Mouse (Mus musculus) megakaryocyte, adult 5-6 weeks (primary cell): ENCODE measurements around the gene Ass1. TPM values are rescaled to one million over a fixed set of nuclear protein-coding genes. Genes with fewer than 3 reads are reported as not detected.
"Not testable (repeated sequence)": the region's sequence is repeated elsewhere in the genome, so short reads cannot be mapped to it uniquely, and the experiment has no call there.

Source experiments
- ATAC-seq: 2 replicates; pipeline ENCODE4 v1.8.0; 2016; ENCODE audit warnings: mild to moderate bottlenecking, inconsistent platforms; ENCODE audit not compliant: poor library complexity, severe bottlenecking
- total RNA-seq, 2 experiments: library from RNA; stranded (forward) in 1 of 2; stranded (reverse) in 1 of 2; fragments of 153-499, 151-499 nt in 1 of 2; fragments of 221-1000, 200-1000 nt in 1 of 2; gene quantifications; 2 replicates each; pipeline versions ENCODE4 v1.2.3 to v1.2.4; 2015 to 2017

The Ass1 gene
- total RNA-seq, 2 experiments from 2014 or later: 147 to 194 TPM

DNA sequence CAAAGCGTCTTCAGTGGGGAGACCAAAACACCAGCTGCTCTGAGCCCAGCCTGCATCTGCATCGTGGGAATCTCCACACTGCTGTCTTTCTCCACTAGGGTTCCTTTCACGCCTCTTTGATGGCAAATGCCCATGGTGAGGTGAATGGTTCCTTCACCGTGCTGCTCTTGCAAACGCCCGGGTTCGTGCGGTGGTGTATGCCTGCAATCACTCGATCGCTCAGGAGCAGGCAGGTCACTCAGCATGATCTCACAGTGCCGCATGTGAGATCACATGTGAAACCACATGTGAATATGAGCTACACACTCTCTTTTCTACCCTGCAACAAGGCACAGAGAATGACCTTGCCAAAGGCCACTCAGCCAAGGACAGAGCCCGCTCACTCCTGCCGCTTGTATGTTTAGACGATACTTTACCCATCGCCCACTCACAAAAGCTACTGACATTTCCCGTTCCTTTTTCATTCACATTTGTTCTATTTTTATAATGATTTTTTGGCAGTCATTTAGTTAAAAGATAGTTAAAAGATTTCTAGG, 51.9 kb downstream of the Ass1 start:
- ATAC-seq: no peak

DNA sequence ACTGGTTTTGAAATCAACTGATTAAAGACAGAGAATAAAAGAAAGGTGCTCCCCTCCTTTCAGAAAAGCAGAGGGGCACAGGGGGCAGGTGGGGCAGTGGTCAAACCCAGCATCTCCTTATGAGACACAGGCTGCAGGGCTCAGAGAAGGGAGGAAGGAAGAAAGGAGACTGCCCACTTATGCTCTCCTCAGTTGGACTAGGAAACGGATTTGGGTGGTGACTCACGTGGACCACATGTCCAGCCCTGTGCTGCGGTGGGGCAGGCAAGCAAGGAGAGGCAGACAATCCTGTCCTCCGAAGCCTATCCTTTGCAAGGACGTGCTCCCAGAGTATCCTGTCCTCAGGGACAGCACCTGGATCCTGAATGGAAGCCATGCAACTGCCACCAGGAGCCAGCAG, 54.6 kb downstream of the Ass1 start:
- ATAC-seq: no peak

DNA sequence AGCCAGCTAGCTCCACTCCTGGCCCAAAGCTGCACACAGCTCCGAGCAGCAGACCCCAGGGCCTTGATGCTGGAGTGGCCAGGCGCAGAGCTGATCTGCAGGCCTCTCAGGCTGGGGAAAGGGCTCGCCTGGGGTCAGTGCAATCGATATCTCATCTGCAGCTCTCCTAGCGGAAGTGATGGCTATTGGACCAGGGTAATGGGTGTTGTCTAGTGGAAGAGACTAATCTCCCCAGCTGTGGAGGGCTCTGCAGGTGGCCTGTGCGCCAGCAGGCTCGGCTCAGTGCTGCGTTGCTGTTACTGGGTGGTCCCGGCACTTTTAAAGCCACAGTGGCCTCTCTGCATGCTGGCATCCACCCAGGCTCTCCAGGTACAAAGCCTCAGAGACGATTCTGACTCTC, 55.8 kb downstream of the Ass1 start:
- ATAC-seq: no peak

DNA sequence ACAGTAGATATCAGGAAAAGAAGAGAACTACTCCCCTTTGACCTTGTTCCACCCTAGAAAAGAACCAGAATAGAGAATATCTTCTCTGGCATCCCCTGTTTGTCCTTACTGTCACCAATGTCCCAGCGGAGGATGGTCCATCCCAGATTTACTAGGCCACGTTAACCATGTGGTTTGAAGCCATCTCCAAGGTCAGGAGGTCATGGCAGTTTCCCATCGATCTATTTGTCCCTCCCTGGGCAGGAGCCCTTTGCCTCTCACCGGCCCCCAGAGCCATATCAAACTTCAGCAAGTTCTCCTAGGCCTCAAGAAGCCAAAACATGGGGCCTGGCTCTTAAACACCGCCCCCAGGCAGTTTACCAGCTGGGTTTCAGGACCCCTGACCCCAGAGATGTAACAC, 60.2 kb downstream of the Ass1 start:
- no peak for ATAC-seq

DNA sequence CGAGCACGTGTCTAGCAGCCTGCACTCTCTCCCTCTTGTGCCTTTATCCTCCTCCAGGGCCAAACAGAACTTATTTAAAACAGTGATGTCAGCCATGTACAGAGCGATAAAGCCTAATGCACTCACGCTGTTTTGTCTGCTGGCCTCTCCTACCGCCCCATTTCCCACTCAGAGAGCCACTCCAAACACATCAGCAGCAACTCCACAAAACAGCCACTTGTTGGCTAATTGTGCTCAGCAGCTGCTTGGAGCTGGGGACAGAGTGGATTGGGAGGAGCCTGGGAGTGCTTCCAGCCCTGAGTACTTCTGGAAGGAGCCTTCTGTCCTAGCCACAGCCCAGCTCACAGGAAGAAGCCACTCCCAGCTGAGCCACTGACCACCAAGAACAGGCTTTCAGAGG, 67.0 kb downstream of the Ass1 start:
- ATAC-seq: no peak

- no peak for ATAC-seq
Measured at GRCm38 (mm10) chr2:31538745-31539144, 68.7 kb downstream of the Ass1 start.

DNA sequence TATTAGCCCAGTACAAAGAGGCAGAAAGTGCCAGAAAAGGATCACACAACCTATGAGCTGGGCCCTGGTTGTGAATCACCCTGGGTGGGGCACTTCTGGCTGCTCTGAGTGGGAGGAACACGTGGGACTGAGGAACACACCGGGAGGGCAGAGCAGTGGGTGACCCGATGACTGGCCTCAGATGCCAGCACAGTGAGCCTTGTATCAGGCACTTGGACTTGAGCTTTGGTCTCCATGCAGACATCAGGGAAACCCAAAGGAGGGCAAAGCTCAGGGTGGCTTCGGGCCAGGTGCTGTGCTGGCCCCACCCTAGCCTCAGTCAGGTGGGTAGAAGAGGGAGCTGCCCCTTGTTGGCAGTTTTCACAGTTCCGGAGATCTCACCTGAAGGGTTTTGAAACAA, 71.6 kb downstream of the Ass1 start:
- no peak for ATAC-seq

DNA sequence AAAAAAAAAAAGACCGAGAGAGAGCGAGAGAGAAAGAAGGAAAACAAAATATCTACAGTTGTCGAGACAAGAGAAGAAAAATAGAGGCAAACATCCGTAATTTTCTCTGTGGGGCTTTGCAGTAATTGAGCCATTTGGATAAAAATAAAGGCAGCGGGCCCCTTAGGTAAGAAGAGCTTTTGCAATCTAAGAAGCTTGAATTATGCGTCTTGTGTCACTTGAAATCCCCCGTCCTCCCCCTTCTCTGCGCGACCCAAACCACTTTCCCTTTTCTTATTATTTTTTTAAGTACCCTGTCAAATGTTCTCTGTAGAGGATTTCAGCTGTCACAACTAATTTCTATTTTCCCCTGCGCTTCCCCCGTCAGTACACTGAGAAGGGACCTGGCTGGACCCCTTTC, 77.7 kb downstream of the Ass1 start:
- no peak for ATAC-seq

GRCm38 (mm10) chr2:31550503-31550902, 80.5 kb downstream of the Ass1 start:
- no peak for ATAC-seq

- not testable (repeated sequence) for ATAC-seq
Measured at GRCm38 (mm10) chr2:31551351-31551750, 81.3 kb downstream of the Ass1 start.

DNA sequence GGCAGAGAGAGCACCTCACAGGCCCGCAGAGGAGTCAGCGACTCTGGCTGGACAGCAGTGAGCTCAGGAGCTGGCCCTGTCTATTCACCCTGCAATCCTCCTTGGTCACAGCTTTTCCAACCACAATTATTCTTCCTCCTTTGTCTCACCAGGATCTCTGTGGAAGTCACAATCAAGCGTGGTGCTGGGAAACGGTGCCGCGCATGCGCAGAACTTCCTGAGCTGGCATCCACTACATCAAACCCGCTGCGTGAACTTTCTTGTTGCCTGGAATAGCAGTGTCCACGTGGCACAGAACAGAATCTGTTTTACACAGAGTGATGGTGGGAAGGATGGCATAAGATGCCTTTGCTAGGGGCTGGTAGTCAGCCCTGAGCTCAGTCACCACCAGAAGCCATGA, 82.0 kb downstream of the Ass1 start:
- no peak for ATAC-seq

- ATAC-seq: no peak
Measured at GRCm38 (mm10) chr2:31554619-31555018, 84.6 kb downstream of the Ass1 start.

Other genes starting within 250 kb of the Ass1 start
- 0.14 TPM in 1 of 2 replicates, not detected in the other for gene Ncs1, start 224.4 kb upstream of the Ass1 start, total RNA-seq (2015)
- gene Ncs1, start 224.4 kb upstream of the Ass1 start, total RNA-seq (2017): 0.15 and 0.37 TPM in 2 replicates
- 0.02 TPM in 1 of 2 replicates, not detected in the other for gene Hmcn2, start 155.8 kb upstream of the Ass1 start, total RNA-seq (2015)
- 0.26 TPM in 1 of 2 replicates, not detected in the other for gene Hmcn2, start 155.8 kb upstream of the Ass1 start, total RNA-seq (2017)
- 10.7 and 16.4 TPM in 2 replicates for gene Fubp3, start 102.4 kb downstream of the Ass1 start, total RNA-seq (2015)
- gene Fubp3, start 102.4 kb downstream of the Ass1 start, total RNA-seq (2017): 17.1 and 23.6 TPM in 2 replicates
- not detected in 2 replicates for gene Prdm12, start 169.8 kb downstream of the Ass1 start, total RNA-seq (2015)
- gene Prdm12, start 169.8 kb downstream of the Ass1 start, total RNA-seq (2017): not detected in 2 replicates
- gene Exosc2, start 200.5 kb downstream of the Ass1 start, total RNA-seq (2015): 15.3 and 17.7 TPM in 2 replicates
- gene Exosc2, start 200.5 kb downstream of the Ass1 start, total RNA-seq (2017): 24.1 and 25.9 TPM in 2 replicates
- gene Abl1, start 218.2 kb downstream of the Ass1 start, total RNA-seq (2015): 24.7 and 32.5 TPM in 2 replicates
- gene Abl1, start 218.2 kb downstream of the Ass1 start, total RNA-seq (2017): 24.5 and 30.5 TPM in 2 replicates